Mouse (Mus musculus) testis, adult 2 months (tissue): Measurements from ENCODE around the gene Mrpl49. TPM values are rescaled to one million over a fixed set of nuclear protein-coding genes. Genes with fewer than 3 reads are reported as not detected.

Experiments
- H3K27ac ChIP-seq: fragments of 200-500 bp; 2 replicates; pipeline ENCODE4 v1.5.1; 2012; ENCODE audit warnings: low read depth, low read length; ENCODE audit not compliant: control insufficient read depth, insufficient read depth
- H3K27me3 ChIP-seq: fragments of 200-500 bp; 2 replicates; pipeline ENCODE4 v1.6.1; 2012; ENCODE audit warnings: mild to moderate bottlenecking, low read length, moderate library complexity; ENCODE audit not compliant: control insufficient read depth, insufficient read depth
- H3K36me3 ChIP-seq: fragments of 200-500 bp; 2 replicates; pipeline ENCODE4 v1.6.1; 2012; ENCODE audit warnings: mild to moderate bottlenecking, low read length; ENCODE audit not compliant: control insufficient read depth, insufficient read depth
- H3K4me1 ChIP-seq: fragments of 200-500 bp; 2 replicates; pipeline ENCODE4 v1.6.1; 2012; ENCODE audit warnings: low read length; ENCODE audit not compliant: control insufficient read depth, insufficient read depth
- H3K4me3 ChIP-seq: fragments of 200-500 bp; 2 replicates; pipeline ENCODE4 v1.5.1; 2012; ENCODE audit warnings: low read depth, mild to moderate bottlenecking, low read length, moderate library complexity, mixed read lengths; ENCODE audit not compliant: control insufficient read depth
- CTCF ChIP-seq: fragments of 200-500 bp; IDR thresholded peaks from 2 replicates; pipeline ENCODE4 v1.5.1; 2012; ENCODE audit warnings: low read depth, mild to moderate bottlenecking, inconsistent platforms, low read length, moderate library complexity; ENCODE audit not compliant: control insufficient read depth, insufficient read depth, insufficient replicate concordance
- POLR2A ChIP-seq: fragments of 200-500 bp; IDR thresholded peaks from 2 replicates; pipeline ENCODE4 v1.6.1; 2012; ENCODE audit warnings: low read depth, mild to moderate bottlenecking, inconsistent platforms, low read length, moderate library complexity; ENCODE audit not compliant: control insufficient read depth
- polyA plus RNA-seq: library from polyadenylated mRNA; depleted of rRNA; stranded (reverse); fragments of >200 nt; gene quantifications from 2 replicates; pipeline ENCODE4 v1.2.3, GENCODE M21; 2012; rRNA removed

Mrpl49 gene
- polyA plus RNA-seq, 1 experiment: 9.8 TPM

- H3K4me1 ChIP-seq: peaks cover 4% of the 10 kb centered on the region; the same call in 1 of the 2 replicates
- TF ChIP-seq CTCF (no peak), POLR2A (no peak)
- no peak overlapping the region for H3K27ac ChIP-seq
- no peaks in the 10 kb centered on the region for H3K36me3 ChIP-seq
- H3K4me3 ChIP-seq: no peak overlapping the region
- H3K27me3 ChIP-seq: no peaks in the 10 kb centered on the region
Observed at GRCm38 (mm10) chr19:6016532-6016931, 41.1 kb downstream of the Mrpl49 start.

GRCm38 (mm10) chr19:6015511-6016315 lies 41.9 kb downstream of the Mrpl49 start, which contains the start of gene Capn1:
Capn1 (minus strand) TSS chr19:6015897.
- Histone ChIP-seq H3K4me3 (peak within 1 kb of the TSS; percentile 65), H3K4me1 (peaks cover 4% of the 10 kb centered on the region; the same call in 1 of the 2 replicates), H3K27ac (no peak within 1 kb of the TSS), H3K27me3 (no peaks in the 10 kb centered on the region), H3K36me3 (no peaks in the 10 kb centered on the region)
- no peak for TF ChIP-seq CTCF

- Histone ChIP-seq H3K4me1 (peaks cover 4% of the 10 kb centered on the region; the same call in 1 of the 2 replicates), H3K4me3 (peak overlapping the region; percentile 65), H3K27ac (no peak overlapping the region), H3K36me3 (no peaks in the 10 kb centered on the region), H3K27me3 (no peaks in the 10 kb centered on the region)
- TF ChIP-seq POLR2A (no peak), CTCF (no peak)
Observed at GRCm38 (mm10) chr19:6014991-6015510, 42.5 kb downstream of the Mrpl49 start.

GRCm38 (mm10) chr19:6013691-6014090 lies 43.9 kb downstream of the Mrpl49 start:
- Histone ChIP-seq H3K27me3 (no peaks in the 10 kb centered on the region), H3K4me1 (peaks cover 4% of the 10 kb centered on the region; the same call in 1 of the 2 replicates), H3K27ac (no peak overlapping the region), H3K36me3 (no peaks in the 10 kb centered on the region), H3K4me3 (no peak overlapping the region)
- TF ChIP-seq POLR2A (no peak), CTCF (no peak)

GRCm38 (mm10) chr19:6009137-6009536 lies 48.4 kb downstream of the Mrpl49 start:
- no peaks in the 10 kb centered on the region for H3K27me3 ChIP-seq

GRCm38 (mm10) chr19:6007013-6007412 lies 50.6 kb downstream of the Mrpl49 start:
- no peaks in the 10 kb centered on the region for H3K36me3 ChIP-seq
- no peak overlapping the region for H3K4me3 ChIP-seq
- H3K4me1 ChIP-seq: no peaks in the 10 kb centered on the region; the same call in 1 of the 2 replicates
- H3K27me3 ChIP-seq: no peaks in the 10 kb centered on the region
- H3K27ac ChIP-seq: no peak overlapping the region
- TF ChIP-seq CTCF (no peak), POLR2A (no peak)

More at GRCm38 (mm10) chr19:6009137-6009536, 48.4 kb downstream of the Mrpl49 start:
- no peaks in the 10 kb centered on the region for H3K36me3 ChIP-seq
- H3K4me1 ChIP-seq: no peaks in the 10 kb centered on the region; the same call in 1 of the 2 replicates
- no peak for TF ChIP-seq POLR2A
- no peak for TF ChIP-seq CTCF
- H3K4me3 ChIP-seq: no peak overlapping the region
- no peak overlapping the region for H3K27ac ChIP-seq

GRCm38 (mm10) chr19:6005541-6005940 lies 52.0 kb downstream of the Mrpl49 start:
- TF ChIP-seq POLR2A: no peak
- Histone ChIP-seq H3K27me3 (no peaks in the 10 kb centered on the region), H3K4me1 (no peaks in the 10 kb centered on the region), H3K4me3 (no peak overlapping the region), H3K27ac (no peak overlapping the region), H3K36me3 (no peaks in the 10 kb centered on the region)

Other genes with a start within 250 kb of the Mrpl49 start
- gene Frmd8, start 182.5 kb downstream of the Mrpl49 start, polyA plus RNA-seq: 25.3 and 28.1 TPM in 2 replicates
- 20.1 and 26.1 TPM in 2 replicates for gene Slc25a45, start 180.0 kb downstream of the Mrpl49 start, polyA plus RNA-seq
- 0.84 and 0.94 TPM in 2 replicates for gene Tigd3, start 163.6 kb downstream of the Mrpl49 start, polyA plus RNA-seq
- 63.6 and 69.2 TPM in 2 replicates for gene Dpf2, start 144.8 kb downstream of the Mrpl49 start, polyA plus RNA-seq
- 0.89 and 0.90 TPM in 2 replicates for gene Cdc42ep2, start 133.0 kb downstream of the Mrpl49 start, polyA plus RNA-seq
- gene Pola2, start 93.6 kb downstream of the Mrpl49 start, polyA plus RNA-seq: 31.4 and 32.0 TPM in 2 replicates
- gene Slc22a20, start 71.6 kb downstream of the Mrpl49 start, polyA plus RNA-seq: 0.06 TPM in 1 of 2 replicates, not detected in the other
- gene Capn1, start 41.9 kb downstream of the Mrpl49 start, polyA plus RNA-seq: 2.5 and 3.4 TPM in 2 replicates
- gene Syvn1, start 11.2 kb downstream of the Mrpl49 start, polyA plus RNA-seq: 30.5 and 33.3 TPM in 2 replicates
- 605 and 748 TPM in 2 replicates for gene Fau, start 59 bp upstream of the Mrpl49 start, polyA plus RNA-seq
- gene Znhit2, start 3.4 kb upstream of the Mrpl49 start, polyA plus RNA-seq: 742 and 891 TPM in 2 replicates
- 26.0 and 26.5 TPM in 2 replicates for gene Tm7sf2, start 10.6 kb upstream of the Mrpl49 start, polyA plus RNA-seq
- gene Vps51, start 19.4 kb upstream of the Mrpl49 start, polyA plus RNA-seq: 48.4 and 52.1 TPM in 2 replicates
- 190 and 219 TPM in 2 replicates for gene Tmem262, start 22.2 kb upstream of the Mrpl49 start, polyA plus RNA-seq
- gene Gm28374, start 24.5 kb upstream of the Mrpl49 start, polyA plus RNA-seq: 3.5 and 5.6 TPM in 2 replicates
- 61.1 and 70.2 TPM in 2 replicates for gene Zfpl1, start 27.2 kb upstream of the Mrpl49 start, polyA plus RNA-seq
- gene Cdca5, start 27.2 kb upstream of the Mrpl49 start, polyA plus RNA-seq: 20.9 and 22.0 TPM in 2 replicates
- gene AC131692.1, start 36.6 kb upstream of the Mrpl49 start, polyA plus RNA-seq: 78.6 and 90.7 TPM in 2 replicates
- gene Naaladl1, start 48.0 kb upstream of the Mrpl49 start, polyA plus RNA-seq: 4.0 TPM in 2 replicates
- gene Sac3d1, start 60.9 kb upstream of the Mrpl49 start, polyA plus RNA-seq: 22.3 and 26.8 TPM in 2 replicates
- gene Snx15, start 70.5 kb upstream of the Mrpl49 start, polyA plus RNA-seq: 13.7 and 15.7 TPM in 2 replicates
- gene Batf2, start 83.2 kb upstream of the Mrpl49 start, polyA plus RNA-seq: 0.83 and 1.1 TPM in 2 replicates
- 61.5 and 65.5 TPM in 2 replicates for gene Arl2, start 83.8 kb upstream of the Mrpl49 start, polyA plus RNA-seq
- 19.0 and 20.7 TPM in 2 replicates for gene Majin, start 126.6 kb upstream of the Mrpl49 start, polyA plus RNA-seq
- gene Gpha2, start 168.6 kb upstream of the Mrpl49 start, polyA plus RNA-seq: 3.8 and 4.3 TPM in 2 replicates
- gene Ppp2r5b, start 178.1 kb upstream of the Mrpl49 start, polyA plus RNA-seq: 4.6 TPM in 2 replicates
- gene Atg2a, start 183.9 kb upstream of the Mrpl49 start, polyA plus RNA-seq: 40.2 and 40.5 TPM in 2 replicates
- gene Ehd1, start 218.9 kb upstream of the Mrpl49 start, polyA plus RNA-seq: 521 and 642 TPM in 2 replicates
- 5.3 and 5.4 TPM in 2 replicates for gene Cdc42bpg, start 248.7 kb upstream of the Mrpl49 start, polyA plus RNA-seq